Mouse (Mus musculus) layer of hippocampus, postnatal 10 days (tissue): ENCODE data around the gene BC061212. TPM values are rescaled to one million over a fixed set of nuclear protein-coding genes. Genes with fewer than 3 reads are reported as not detected.
"Not testable (repeated sequence)": the region's sequence is repeated elsewhere in the genome, so short reads cannot be mapped to it uniquely, and the experiment has no call there.

Source experiments
- DNase-seq, 2 experiments: peaks; one replicate each; pipeline ENCODE4 v3.0.0; 2021; ENCODE audit warnings: low spot score in 2 of 2
- long read RNA-seq: library from polyadenylated mRNA; stranded (forward); transcript quantifications from one replicate; pipeline ENCODE4 v2.0.0, GENCODE M21; 2023
- total RNA-seq, 2 experiments: library from RNA; stranded (reverse); gene quantifications; 2 replicates each; pipeline ENCODE4 v1.2.3; 2021

BC061212 gene
- total RNA-seq: not detected
- long read RNA-seq: 0 reads

- not testable (repeated sequence) for DNase-seq
Measured at GRCm38 (mm10) chr5:94070445-94070844, at the start of gene BC061212. TSS of gene BC061212 (minus strand) at chr5:94070545.

- DNase-seq: not testable (repeated sequence)
Measured at GRCm38 (mm10) chr5:94076085-94076484, 5.7 kb upstream of the BC061212 start, which contains the start of gene Gm6351. TSS of gene Gm6351 (plus strand) at chr5:94076385.

Other genes starting within 250 kb of the BC061212 start
- not detected for gene Gm7792, start 226.8 kb downstream of the BC061212 start, total RNA-seq
- not detected for gene Gm16429, start 141.5 kb downstream of the BC061212 start, total RNA-seq
- not detected for gene Gm6351, start 5.8 kb upstream of the BC061212 start, total RNA-seq
- not detected for gene Gm3106, start 147.5 kb upstream of the BC061212 start, total RNA-seq
- gene A430089I19Rik, start 236.3 kb upstream of the BC061212 start, total RNA-seq: not detected
- gene Gm6502, start 243.9 kb upstream of the BC061212 start, total RNA-seq: not detected